Mouse (Mus musculus): ENCODE results near the gene Stambpl1.
A peak's percentile ranks its signal among the peaks of the same experiment; 100 is the strongest.

Stambpl1 gene

GRCm38 (mm10) chr19:34240273-34241039 is 48.4 kb downstream of the Stambpl1 start:
- DNase-seq (ENCODE audit: low spot score), result no peak

- no peak for DNase-seq (ENCODE audit: low spot score)
Measured at GRCm38 (mm10) chr19:34241247-34241915, 49.4 kb downstream of the Stambpl1 start.

- DNase-seq (ENCODE audit: low spot score), result no peak
Measured at GRCm38 (mm10) chr19:34242925-34243324, 50.9 kb downstream of the Stambpl1 start.

GRCm38 (mm10) chr19:34244056-34244455 is 52.0 kb downstream of the Stambpl1 start:
- peak; percentile 46 for DNase-seq (ENCODE audit: low spot score)

- no peak for DNase-seq (ENCODE audit: low spot score)
Measured at GRCm38 (mm10) chr19:34248558-34248957, 56.5 kb downstream of the Stambpl1 start.

- no peak for DNase-seq (ENCODE audit: low spot score)
Measured at GRCm38 (mm10) chr19:34250621-34251020, 58.6 kb downstream of the Stambpl1 start.

GRCm38 (mm10) chr19:34251900-34252299 is 59.9 kb downstream of the Stambpl1 start:
- DNase-seq (ENCODE audit: low spot score), result no peak

- DNase-seq (ENCODE audit: low spot score), result no peak
Measured at GRCm38 (mm10) chr19:34252450-34252849, 60.4 kb downstream of the Stambpl1 start.

GRCm38 (mm10) chr19:34254101-34254879 is 62.3 kb downstream of the Stambpl1 start:
- DNase-seq (ENCODE audit: low spot score), result no peak

- no peak for DNase-seq (ENCODE audit: low spot score)
Measured at GRCm38 (mm10) chr19:34254880-34255681, 63.1 kb downstream of the Stambpl1 start, which contains the start of gene Acta2. Acta2 (minus strand) TSS chr19:34255590.

- DNase-seq (ENCODE audit: low spot score), result no peak
Measured at GRCm38 (mm10) chr19:34256149-34256548, 64.1 kb downstream of the Stambpl1 start.

- DNase-seq (ENCODE audit: low spot score), result no peak
Measured at GRCm38 (mm10) chr19:34256936-34257335, 64.9 kb downstream of the Stambpl1 start.

- no peak for DNase-seq (ENCODE audit: low spot score)
Measured at GRCm38 (mm10) chr19:34262273-34262974, 70.4 kb downstream of the Stambpl1 start.

- DNase-seq (ENCODE audit: low spot score), result no peak
Measured at GRCm38 (mm10) chr19:34265604-34266193, 73.7 kb downstream of the Stambpl1 start.

GRCm38 (mm10) chr19:34268991-34269390 is 77.0 kb downstream of the Stambpl1 start:
- DNase-seq (ENCODE audit: low spot score), result no peak

- no peak for DNase-seq (ENCODE audit: low spot score)
Measured at GRCm38 (mm10) chr19:34270106-34270726, 78.2 kb downstream of the Stambpl1 start.

GRCm38 (mm10) chr19:34270824-34271464 is 78.9 kb downstream of the Stambpl1 start:
- DNase-seq (ENCODE audit: low spot score), result no peak

GRCm38 (mm10) chr19:34273073-34273472 is 81.0 kb downstream of the Stambpl1 start:
- no peak for DNase-seq (ENCODE audit: low spot score)

GRCm38 (mm10) chr19:34278078-34278477 is 86.0 kb downstream of the Stambpl1 start:
- DNase-seq (ENCODE audit: low spot score), result no peak

- DNase-seq (ENCODE audit: low spot score), result no peak
Measured at GRCm38 (mm10) chr19:34283614-34284013, 91.6 kb downstream of the Stambpl1 start.

Measured in left cerebral cortex, adult 11 months (tissue).